Mouse (Mus musculus): ENCODE data around the gene Gm11077.

Gm11077 gene

GRCm38 (mm10) chr6:140729272-140729671, at the start of gene Gm11077:
Gm11077 (plus strand) TSS chr6:140729284.
- no peak for DNase-seq

- DNase-seq = no peak
Measured at GRCm38 (mm10) chr6:140680713-140681112, 48.4 kb upstream of the Gm11077 start.

GRCm38 (mm10) chr6:140682829-140683228, 46.3 kb upstream of the Gm11077 start:
- no peak for DNase-seq

GRCm38 (mm10) chr6:140684403-140684802, 44.7 kb upstream of the Gm11077 start:
- no peak for DNase-seq

- DNase-seq = no peak
Measured at GRCm38 (mm10) chr6:140689617-140690404, 39.3 kb upstream of the Gm11077 start.

GRCm38 (mm10) chr6:140692160-140692559, 36.9 kb upstream of the Gm11077 start:
- DNase-seq = no peak

GRCm38 (mm10) chr6:140696192-140696879, 32.7 kb upstream of the Gm11077 start:
- DNase-seq = no peak

- DNase-seq = no peak
Measured at GRCm38 (mm10) chr6:140697994-140698393, 31.1 kb upstream of the Gm11077 start.

GRCm38 (mm10) chr6:140698596-140698995, 30.5 kb upstream of the Gm11077 start:
- DNase-seq = no peak

- DNase-seq = no peak
Measured at GRCm38 (mm10) chr6:140701259-140701658, 27.8 kb upstream of the Gm11077 start.

- no peak for DNase-seq
Measured at GRCm38 (mm10) chr6:140705132-140705531, 24.0 kb upstream of the Gm11077 start.

- DNase-seq = no peak
Measured at GRCm38 (mm10) chr6:140706056-140706455, 23.0 kb upstream of the Gm11077 start.

- no peak for DNase-seq
Measured at GRCm38 (mm10) chr6:140708059-140708458, 21.0 kb upstream of the Gm11077 start.

- no peak for DNase-seq
Measured at GRCm38 (mm10) chr6:140709415-140710107, 19.5 kb upstream of the Gm11077 start.

- peak; percentile 65 to 82 for DNase-seq
Measured at GRCm38 (mm10) chr6:140712754-140713153, 16.3 kb upstream of the Gm11077 start.

- DNase-seq = peak; percentile 68 to 73
Measured at GRCm38 (mm10) chr6:140714905-140715365, 14.1 kb upstream of the Gm11077 start.

GRCm38 (mm10) chr6:140722058-140722457, 7.0 kb upstream of the Gm11077 start:
- DNase-seq = no peak

GRCm38 (mm10) chr6:140730669-140731401, 1.8 kb downstream of the Gm11077 start:
- DNase-seq = no peak

- no peak for DNase-seq
Measured at GRCm38 (mm10) chr6:140731402-140731730, 2.3 kb downstream of the Gm11077 start.

GRCm38 (mm10) chr6:140732971-140733640, 4.0 kb downstream of the Gm11077 start:
- DNase-seq = no peak

GRCm38 (mm10) chr6:140733641-140733986, 4.5 kb downstream of the Gm11077 start:
- DNase-seq = peak in 1 of 2 experiments; percentile 10

GRCm38 (mm10) chr6:140745586-140745985, 16.5 kb downstream of the Gm11077 start:
- no peak for DNase-seq

Measured in kidney, postnatal 25 days (tissue).